Mouse (Mus musculus) heart, embryonic 11.5 days (tissue): ENCODE results near the gene Parvg. TPM values are rescaled to one million over a fixed set of nuclear protein-coding genes. Genes with fewer than 3 reads are reported as not detected.

Source experiments
- ATAC-seq: fragments of 200-750 bp; cut with Nextera tagmentation; replicated peaks from 2 replicates; pipeline ENCODE4 v1.8.0; 2017; ENCODE audit warnings: moderate library complexity; ENCODE audit not compliant: insufficient number of reproducible peaks, low FRiP score, low TSS enrichment
- H3K27ac ChIP-seq: fragments of 300-500 bp; sonication (generic); 2 replicates; pipeline ENCODE4 v1.5.1; 2014; ENCODE audit warnings: mild to moderate bottlenecking, low read depth, low read length
- H3K27me3 ChIP-seq: fragments of 300-500 bp; sonication (generic); 2 replicates; pipeline ENCODE4 v1.6.1; 2014; ENCODE audit warnings: mild to moderate bottlenecking, low read length, mixed read lengths; ENCODE audit not compliant: control insufficient read depth, insufficient read depth
- H3K36me3 ChIP-seq: fragments of 300-500 bp; sonication (generic); 2 replicates; pipeline ENCODE4 v1.6.1; 2014; ENCODE audit warnings: mild to moderate bottlenecking, low read length, moderate library complexity, mixed read lengths; ENCODE audit not compliant: control insufficient read depth, insufficient read depth
- H3K4me1 ChIP-seq: fragments of 300-500 bp; sonication (generic); 2 replicates; pipeline ENCODE4 v1.6.1; 2014; ENCODE audit warnings: low read length; ENCODE audit not compliant: control insufficient read depth, insufficient read depth
- H3K4me2 ChIP-seq: fragments of 300-500 bp; sonication (generic); 2 replicates; pipeline ENCODE4 v1.6.1; 2014; ENCODE audit warnings: mild to moderate bottlenecking, moderate library complexity
- H3K4me3 ChIP-seq: fragments of 300-500 bp; sonication (generic); 2 replicates; pipeline ENCODE4 v1.5.1; 2014; ENCODE audit warnings: low read depth, low read length
- H3K9ac ChIP-seq: fragments of 300-500 bp; sonication (generic); 2 replicates; pipeline ENCODE4 v1.6.1; 2014; ENCODE audit warnings: mild to moderate bottlenecking, low read depth, low read length, moderate library complexity
- H3K9me3 ChIP-seq: fragments of 300-500 bp; sonication (generic); replicated peaks from 2 replicates; pipeline ENCODE4 v1.6.1; 2016; ENCODE audit warnings: low read length; ENCODE audit not compliant: control insufficient read depth
- WGBS: fragments of 180-500 bp; shearing (Covaris S2); extraction: QIAGEN DNeasy Blood & Tissue Kit; methylation state at CpG from one replicate; pipeline ENCODE4 v1.1.7; 2014; ENCODE audit not compliant: insufficient replicate concordance; 5-methylcytosine and 5-hydroxymethylcytosine counted together
- polyA plus RNA-seq: library from polyadenylated mRNA; unstranded; fragments of >200 nt; fragmentation: Nextera tagmentation; extraction: Ambion mirVana; gene quantifications from 2 replicates; pipeline ENCODE4 v1.2.1, GENCODE M21; 2014

Gene Parvg
- polyA plus RNA-seq, 1 experiment from 2014 or later = 0.60 TPM

DNA sequence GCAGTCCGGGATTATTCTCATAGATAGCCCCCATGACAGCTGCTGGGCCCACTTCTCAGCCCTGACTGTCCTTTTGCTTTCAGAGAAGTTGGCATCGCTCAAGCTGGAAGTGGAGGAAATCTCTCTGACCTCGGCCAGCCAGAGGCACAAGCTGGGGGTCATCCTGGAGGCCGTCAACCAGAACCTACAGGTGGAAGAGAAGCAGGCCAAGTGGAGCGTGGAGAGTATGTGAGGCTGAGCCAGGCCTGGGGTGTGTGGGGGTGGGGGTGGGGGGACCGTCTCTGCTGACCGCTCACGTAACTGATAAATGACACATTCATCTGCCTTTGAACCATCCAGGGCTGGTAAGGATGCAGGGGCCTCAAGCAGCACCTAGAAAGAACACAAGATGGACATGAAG lies 6.1 kb downstream of the Parvg start:
- H3K9me3 ChIP-seq = no peaks in the 10 kb centered on the region
- H3K27me3 ChIP-seq = 0 out of 2 replicates have a peak, but pooled peaks cover 2% of the 10 kb centered on the region
- H3K27ac ChIP-seq = no peak overlapping the region
- H3K36me3 ChIP-seq = no peaks in the 10 kb centered on the region
- no peak overlapping the region for H3K4me2 ChIP-seq
- H3K9ac ChIP-seq = no peak overlapping the region
- no peaks in the 10 kb centered on the region for H3K4me1 ChIP-seq
- 83% methylated on average over 8 of the region's 8 CpGs for WGBS
- ATAC-seq = no peak
- no peak overlapping the region for H3K4me3 ChIP-seq

DNA sequence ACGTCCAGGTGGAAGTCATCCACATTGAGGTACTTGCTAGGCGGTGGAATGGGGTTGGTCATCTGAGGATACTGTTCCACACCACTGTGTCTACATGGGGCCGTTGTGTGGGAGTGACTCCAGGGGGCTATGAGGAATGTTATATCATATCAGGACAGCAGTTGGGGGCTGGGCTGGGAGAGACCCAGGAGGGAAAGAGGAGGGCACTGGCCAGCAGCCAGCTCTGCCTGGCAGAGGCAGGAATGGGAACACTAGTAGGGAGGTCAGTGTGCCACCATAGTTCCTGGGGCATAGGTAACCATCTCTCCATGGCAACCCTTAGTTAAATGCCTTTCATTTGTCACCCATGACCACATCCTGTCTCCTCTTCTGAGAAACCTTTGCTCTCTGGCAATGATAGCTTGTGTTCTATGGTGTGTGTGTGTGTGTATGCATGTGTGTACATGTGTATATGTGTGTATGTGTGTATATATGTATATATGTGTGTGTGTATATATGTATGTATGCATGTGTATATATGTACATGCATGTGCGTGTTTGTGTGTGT lies 7.3 kb downstream of the Parvg start:
- H3K9ac ChIP-seq = no peak overlapping the region
- H3K27ac ChIP-seq = no peak overlapping the region
- H3K4me3 ChIP-seq = no peak overlapping the region
- no peak overlapping the region for H3K4me2 ChIP-seq
- no peak for ATAC-seq
- no peaks in the 10 kb centered on the region for H3K36me3 ChIP-seq
- WGBS = 70% methylated on average over 4 of the region's 4 CpGs
- no peaks in the 10 kb centered on the region for H3K4me1 ChIP-seq
- H3K9me3 ChIP-seq = no peaks in the 10 kb centered on the region
- H3K27me3 ChIP-seq = 0 out of 2 replicates have a peak, but pooled peaks cover 2% of the 10 kb centered on the region

DNA sequence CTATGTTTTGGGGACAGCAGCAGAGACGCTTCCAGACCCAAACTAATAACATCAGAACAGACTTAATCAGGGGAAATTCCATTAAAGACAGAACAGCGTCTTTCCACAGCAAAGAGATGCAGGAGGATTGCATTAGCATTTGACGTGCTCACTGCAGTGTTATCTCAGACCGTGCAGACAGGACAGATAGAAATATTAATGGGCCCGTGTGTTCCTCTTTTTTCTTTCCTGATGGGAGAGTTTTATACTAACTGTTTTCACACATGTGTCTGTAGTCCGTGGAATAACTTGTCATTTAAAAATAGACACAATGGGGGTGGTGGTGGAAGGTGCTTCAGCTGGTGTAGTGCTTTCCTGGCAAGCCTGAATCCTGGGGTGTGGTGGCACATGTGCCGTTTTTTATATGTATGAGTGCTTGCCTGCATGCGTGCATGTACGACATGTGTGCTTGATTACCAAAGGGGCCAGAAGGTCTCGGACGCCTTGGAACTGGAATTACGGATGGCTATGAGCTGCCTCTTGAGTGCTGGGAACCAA lies 12.5 kb downstream of the Parvg start:
- Histone ChIP-seq H3K4me3 (no peak overlapping the region), H3K9ac (no peak overlapping the region), H3K27ac (no peak overlapping the region), H3K4me1 (0 out of 2 replicates have a peak, but pooled peaks cover 2% of the 10 kb centered on the region), H3K36me3 (no peaks in the 10 kb centered on the region), H3K4me2 (no peak overlapping the region), H3K27me3 (no peaks in the 10 kb centered on the region), H3K9me3 (no peaks in the 10 kb centered on the region)
- 61% methylated on average over 12 of the region's 12 CpGs for WGBS
- ATAC-seq = no peak

DNA sequence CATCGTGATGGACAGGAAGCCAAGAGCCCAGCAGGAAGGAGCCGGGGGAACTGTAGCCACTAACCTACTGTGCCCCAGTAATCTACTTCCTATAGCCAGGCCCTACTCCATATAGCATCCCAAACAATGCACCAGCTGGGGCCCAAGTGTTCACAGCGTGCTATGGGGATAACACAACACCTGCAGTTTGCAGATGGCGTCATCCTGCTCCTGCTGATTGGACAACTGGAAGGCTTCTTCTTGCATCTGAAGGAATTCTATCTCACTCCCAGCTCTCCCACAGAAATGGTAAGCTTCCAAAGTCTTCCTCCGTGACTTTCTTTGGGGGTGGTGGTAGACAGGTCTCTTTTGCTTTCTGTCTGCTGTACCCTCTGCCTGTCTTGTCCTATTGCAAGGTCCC lies 13.8 kb downstream of the Parvg start:
- Histone ChIP-seq H3K4me1 (0 out of 2 replicates have a peak, but pooled peaks cover 2% of the 10 kb centered on the region), H3K27ac (no peak overlapping the region), H3K9me3 (no peaks in the 10 kb centered on the region), H3K4me2 (no peak overlapping the region), H3K9ac (no peak overlapping the region), H3K36me3 (no peaks in the 10 kb centered on the region), H3K4me3 (no peak overlapping the region), H3K27me3 (no peaks in the 10 kb centered on the region)
- ATAC-seq = no peak
- WGBS = 70% methylated on average over 5 of the region's 5 CpGs

DNA sequence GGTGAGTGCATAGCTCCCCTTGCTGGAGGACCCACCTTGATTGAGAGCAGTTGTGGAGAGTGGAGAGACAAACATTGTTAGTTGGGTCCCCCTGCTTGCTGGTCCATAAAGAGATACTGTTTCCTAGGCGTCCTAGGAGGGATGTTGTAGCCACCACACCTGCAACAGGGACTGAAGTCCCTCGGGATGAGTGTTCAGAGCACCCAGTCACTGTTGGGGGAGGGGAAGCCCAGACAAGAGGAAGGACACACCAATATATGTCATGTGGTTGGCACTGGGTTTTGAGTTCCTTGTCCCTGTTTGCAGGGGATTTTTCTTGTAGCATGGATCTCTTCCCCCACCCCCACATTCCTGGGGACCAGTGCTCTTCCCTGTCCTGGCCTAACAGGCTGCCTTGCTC lies 17.1 kb downstream of the Parvg start:
- Histone ChIP-seq H3K9me3 (no peaks in the 10 kb centered on the region), H3K27ac (no peak overlapping the region), H3K9ac (no peak overlapping the region), H3K4me3 (no peak overlapping the region), H3K4me2 (no peak overlapping the region), H3K36me3 (no peaks in the 10 kb centered on the region), H3K27me3 (no peaks in the 10 kb centered on the region), H3K4me1 (0 out of 2 replicates have a peak, but pooled peaks cover 2% of the 10 kb centered on the region)
- WGBS = 36% methylated on average over 2 of the region's 2 CpGs
- ATAC-seq = no peak

DNA sequence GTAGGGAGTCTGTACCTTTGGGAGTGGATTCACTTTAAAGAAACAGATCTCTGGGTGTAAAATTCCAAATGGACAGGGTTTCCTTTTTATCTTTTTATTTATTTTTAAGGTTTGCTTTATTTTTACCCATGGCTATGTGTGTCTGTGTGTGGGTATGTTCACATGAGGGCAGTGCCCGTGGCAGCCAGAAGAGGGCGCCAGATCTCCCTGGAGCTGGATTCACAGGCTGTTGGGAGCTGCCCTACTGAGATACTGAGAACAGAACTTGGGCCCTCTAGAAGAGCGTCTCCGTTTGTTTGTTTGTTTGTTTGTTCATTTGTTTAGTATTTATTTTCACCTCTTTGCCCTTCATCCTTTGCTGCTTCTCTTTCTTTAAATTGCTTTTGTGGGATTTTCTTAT lies 24.9 kb downstream of the Parvg start:
- 93% methylated on average over 4 of the region's 4 CpGs for WGBS
- Histone ChIP-seq H3K9ac (no peak overlapping the region), H3K4me1 (peaks cover 5% of the 10 kb centered on the region; the same call in 1 of the 2 replicates), H3K27me3 (no peaks in the 10 kb centered on the region), H3K27ac (no peak overlapping the region), H3K9me3 (no peaks in the 10 kb centered on the region; the same call in 1 of the 2 replicates), H3K4me2 (no peak overlapping the region), H3K36me3 (no peaks in the 10 kb centered on the region), H3K4me3 (no peak overlapping the region)
- ATAC-seq = no peak

DNA sequence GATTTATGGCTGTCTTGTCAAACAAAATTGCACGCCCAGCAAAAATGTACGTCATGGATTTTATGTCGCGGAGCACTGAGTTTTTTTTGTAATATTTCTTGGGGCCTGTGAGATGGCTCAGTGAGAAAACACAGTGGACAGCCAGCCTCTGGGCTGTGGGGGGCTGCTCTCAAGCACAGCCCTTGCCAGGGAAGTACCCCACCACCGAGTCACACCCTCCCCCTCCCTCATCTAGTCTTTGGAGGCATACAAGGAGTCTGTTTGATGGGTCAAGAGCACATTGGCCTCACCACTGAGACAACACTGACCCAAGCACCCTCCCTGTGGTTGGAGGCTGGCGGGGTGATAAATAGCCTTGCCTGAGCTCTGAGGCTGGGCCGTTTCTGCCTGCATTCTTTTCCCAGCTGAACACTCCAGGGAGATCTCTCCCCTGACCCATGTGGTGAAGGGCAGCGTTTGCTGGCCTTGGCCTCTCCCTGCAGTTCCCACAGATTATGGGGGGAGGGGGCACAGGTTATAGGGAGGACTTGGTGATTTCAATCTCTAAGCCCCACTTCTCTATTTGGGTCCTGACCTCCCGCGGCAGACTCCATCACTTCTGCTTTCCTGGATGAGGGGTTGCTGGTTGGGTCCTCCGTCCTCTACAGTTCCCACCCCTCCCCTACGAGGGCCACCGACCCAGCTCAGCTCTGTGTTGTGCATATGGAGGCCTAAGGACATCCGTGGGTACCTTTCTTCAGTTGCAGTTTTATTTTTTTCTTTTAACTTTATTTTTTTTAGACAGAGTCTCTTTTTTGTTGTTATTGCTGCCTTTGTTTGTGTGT lies 26.3 kb downstream of the Parvg start:
- WGBS = 54% methylated on average over 14 of the region's 14 CpGs
- H3K36me3 ChIP-seq = no peaks in the 10 kb centered on the region
- H3K9ac ChIP-seq = no peak overlapping the region
- H3K27ac ChIP-seq = no peak overlapping the region
- ATAC-seq = no peak; the same call in 1 of the 2 replicates
- peaks cover 5% of the 10 kb centered on the region; the same call in 1 of the 2 replicates for H3K4me1 ChIP-seq
- H3K27me3 ChIP-seq = no peaks in the 10 kb centered on the region
- H3K4me2 ChIP-seq = no peak overlapping the region
- no peak overlapping the region for H3K4me3 ChIP-seq
- no peaks in the 10 kb centered on the region; the same call in 1 of the 2 replicates for H3K9me3 ChIP-seq

DNA sequence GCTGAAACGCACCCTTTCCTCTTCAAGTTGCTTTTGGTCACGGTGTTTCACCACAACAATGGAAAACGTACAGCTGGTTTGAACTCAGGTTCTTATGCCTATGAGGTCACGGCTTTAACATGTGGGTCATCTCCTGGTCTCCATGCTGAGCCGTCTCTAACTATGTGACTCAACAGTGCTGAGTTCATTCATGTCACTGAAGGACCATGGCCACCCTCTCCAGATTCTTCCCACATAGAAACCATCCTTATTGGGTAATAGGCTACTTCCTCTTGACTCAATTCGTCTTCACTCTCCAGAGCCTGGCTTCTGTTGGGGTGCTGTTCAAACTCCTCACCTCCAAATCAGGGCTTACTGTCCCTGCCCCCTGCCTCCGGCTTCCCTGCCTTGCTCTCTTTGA lies 27.5 kb downstream of the Parvg start:
- Histone ChIP-seq H3K9me3 (no peaks in the 10 kb centered on the region; the same call in 1 of the 2 replicates), H3K36me3 (no peaks in the 10 kb centered on the region), H3K4me1 (peaks cover 5% of the 10 kb centered on the region; the same call in 1 of the 2 replicates), H3K27me3 (no peaks in the 10 kb centered on the region), H3K4me2 (no peak overlapping the region), H3K27ac (no peak overlapping the region), H3K9ac (no peak overlapping the region), H3K4me3 (no peak overlapping the region)
- WGBS = 82% methylated on average over 7 of the region's 7 CpGs
- ATAC-seq = no peak
